Mouse (Mus musculus): ENCODE results near the gene Stk38l.
"Not testable (repeated sequence)": the region's sequence is repeated elsewhere in the genome, so short reads cannot be mapped to it uniquely, and the experiment has no call there.

The Stk38l gene

GRCm38 (mm10) chr6:146733554-146733953, 8.8 kb downstream of the Stk38l start:
- DNase-seq (ENCODE audit: low spot score) = no peak

GRCm38 (mm10) chr6:146738889-146739288, 14.1 kb downstream of the Stk38l start:
- no peak for DNase-seq (ENCODE audit: low spot score)

DNA sequence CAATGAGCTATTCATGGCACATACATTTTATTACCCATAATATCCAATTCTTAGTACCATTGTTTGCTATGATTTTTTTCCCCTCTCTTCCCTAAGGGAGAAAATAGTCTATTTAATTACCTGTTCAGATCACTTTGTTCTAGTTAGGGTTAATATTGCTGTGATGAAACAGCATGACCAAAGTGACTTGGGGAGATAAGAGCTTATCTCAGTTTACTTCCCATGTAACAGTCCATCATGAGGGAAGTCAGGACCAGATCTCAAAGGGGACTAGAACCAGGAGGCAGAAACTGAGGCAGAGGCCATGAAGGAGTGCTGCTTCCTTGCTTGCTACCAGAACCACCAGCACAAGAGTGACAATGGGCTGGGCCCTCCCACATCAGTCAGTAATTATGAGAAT, 15.9 kb downstream of the Stk38l start:
- DNase-seq (ENCODE audit: low spot score) = no peak

- no peak for DNase-seq (ENCODE audit: low spot score)
Measured at GRCm38 (mm10) chr6:146741986-146742635, 17.3 kb downstream of the Stk38l start.

- not testable (repeated sequence) for DNase-seq (ENCODE audit: low spot score)
Measured at GRCm38 (mm10) chr6:146744266-146744665, 19.5 kb downstream of the Stk38l start.

GRCm38 (mm10) chr6:146745180-146745579, 20.4 kb downstream of the Stk38l start:
- no peak for DNase-seq (ENCODE audit: low spot score)

DNA sequence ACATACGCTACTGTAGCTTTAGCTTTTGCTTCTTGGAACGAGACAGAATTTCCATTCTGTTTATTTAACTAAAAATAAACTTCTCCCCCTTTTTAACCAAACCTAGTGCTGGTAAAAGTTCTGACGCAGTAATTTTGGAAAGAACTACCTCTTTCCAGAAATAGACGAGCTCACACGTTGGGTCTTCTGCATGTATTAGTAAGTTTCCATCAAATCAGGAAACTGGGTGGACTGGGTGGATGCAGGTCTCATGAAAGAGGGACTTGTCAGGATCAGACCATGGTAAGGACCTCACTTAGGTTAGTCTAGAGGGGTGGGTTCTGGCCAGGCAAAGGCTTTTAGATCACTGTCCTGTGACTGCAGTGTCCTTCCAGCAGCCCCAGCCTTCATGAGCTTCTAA, 21.8 kb downstream of the Stk38l start:
- DNase-seq (ENCODE audit: low spot score) = no peak

DNA sequence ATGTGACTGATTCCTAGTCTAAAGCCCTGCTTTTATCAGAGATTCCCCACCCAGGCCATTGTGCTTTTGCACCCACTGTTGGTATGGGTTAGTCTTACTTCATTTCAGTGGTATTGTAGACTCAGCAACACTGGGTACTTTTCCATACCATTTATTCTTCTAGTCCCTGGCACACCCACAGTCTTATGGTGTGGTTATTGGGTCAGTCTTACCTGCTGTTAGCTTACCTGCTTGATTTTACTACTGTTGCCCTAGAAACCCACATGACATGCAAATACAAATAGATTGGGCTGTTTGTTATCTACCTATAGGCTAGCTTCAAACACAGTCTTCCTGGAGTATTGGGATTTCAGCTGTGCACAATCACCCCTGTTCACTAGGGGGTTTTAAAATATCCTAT, 22.3 kb downstream of the Stk38l start:
- no peak for DNase-seq (ENCODE audit: low spot score)

GRCm38 (mm10) chr6:146748271-146748670, 23.5 kb downstream of the Stk38l start:
- DNase-seq (ENCODE audit: low spot score) = no peak

GRCm38 (mm10) chr6:146751671-146752070, 26.9 kb downstream of the Stk38l start:
- DNase-seq (ENCODE audit: low spot score) = no peak

DNA sequence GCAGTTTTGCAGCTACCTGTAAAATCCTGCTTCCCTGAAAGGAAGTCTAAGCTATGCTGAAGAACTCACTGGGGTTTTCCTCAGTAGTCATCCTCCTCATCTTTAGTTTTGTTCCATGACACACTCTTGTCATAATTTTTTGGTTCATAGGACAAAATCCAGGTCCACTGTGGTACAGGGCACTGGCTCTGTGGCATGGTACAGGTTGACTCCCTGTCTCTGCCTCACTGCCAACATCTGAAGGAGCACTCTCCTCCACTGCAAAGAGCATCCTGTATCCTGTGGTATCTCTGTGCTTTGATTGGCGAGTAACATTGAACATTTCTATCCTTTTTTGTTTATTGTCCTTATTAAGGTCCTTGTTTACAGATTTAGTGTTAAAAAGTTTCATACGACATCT, 27.4 kb downstream of the Stk38l start:
- DNase-seq (ENCODE audit: low spot score) = no peak

GRCm38 (mm10) chr6:146752612-146753011, 27.8 kb downstream of the Stk38l start:
- DNase-seq (ENCODE audit: low spot score) = no peak

DNA sequence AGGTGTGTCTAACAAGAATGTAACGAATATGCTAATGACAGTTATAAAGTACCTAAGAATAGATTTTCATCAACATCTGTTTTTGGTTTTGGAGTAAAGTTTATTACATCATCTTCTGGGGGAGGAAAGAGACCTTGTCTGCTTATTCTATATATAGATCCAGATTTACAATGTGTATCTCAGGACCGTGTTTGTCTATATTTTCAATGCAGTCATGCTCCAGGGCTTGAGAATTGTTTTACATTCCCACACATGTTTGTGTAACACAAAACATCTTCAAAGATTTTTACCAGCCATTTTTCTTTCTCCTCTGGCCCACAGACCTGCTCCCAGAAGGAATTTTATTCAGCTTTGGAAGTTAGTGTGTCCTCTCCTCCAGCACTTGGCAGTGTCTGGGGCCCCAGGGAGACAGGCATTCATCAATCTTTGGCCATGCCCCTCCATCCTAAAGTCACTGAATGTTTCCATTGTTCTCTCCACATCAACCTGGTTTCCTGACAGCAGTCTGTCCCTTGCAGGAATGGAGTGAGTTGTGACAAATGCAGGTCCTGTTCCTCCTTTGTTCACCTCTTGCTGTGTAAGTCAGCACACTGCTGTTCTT, 28.9 kb downstream of the Stk38l start:
- no peak for DNase-seq (ENCODE audit: low spot score)

GRCm38 (mm10) chr6:146755136-146755535, 30.3 kb downstream of the Stk38l start:
- no peak for DNase-seq (ENCODE audit: low spot score)

DNA sequence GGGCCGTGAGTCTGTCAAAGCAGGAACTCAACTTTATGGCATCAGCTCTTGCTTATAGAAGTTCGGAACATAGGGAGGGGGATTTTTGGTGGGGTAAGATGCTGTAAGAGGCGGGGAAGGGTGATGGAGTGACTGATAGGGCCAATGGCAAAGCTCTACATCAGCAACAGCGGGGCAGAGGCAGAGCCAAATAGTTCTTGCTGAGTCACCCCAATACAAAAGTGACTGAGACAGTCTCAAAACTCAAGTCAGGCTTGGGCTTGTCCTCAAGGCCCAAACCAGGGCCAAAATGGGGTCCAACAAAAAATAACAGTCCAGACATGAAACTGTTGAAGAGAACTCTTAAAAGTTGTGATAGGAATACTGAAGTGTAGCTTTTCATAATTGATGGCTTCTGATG, 30.9 kb downstream of the Stk38l start:
- DNase-seq (ENCODE audit: low spot score) = no peak

DNA sequence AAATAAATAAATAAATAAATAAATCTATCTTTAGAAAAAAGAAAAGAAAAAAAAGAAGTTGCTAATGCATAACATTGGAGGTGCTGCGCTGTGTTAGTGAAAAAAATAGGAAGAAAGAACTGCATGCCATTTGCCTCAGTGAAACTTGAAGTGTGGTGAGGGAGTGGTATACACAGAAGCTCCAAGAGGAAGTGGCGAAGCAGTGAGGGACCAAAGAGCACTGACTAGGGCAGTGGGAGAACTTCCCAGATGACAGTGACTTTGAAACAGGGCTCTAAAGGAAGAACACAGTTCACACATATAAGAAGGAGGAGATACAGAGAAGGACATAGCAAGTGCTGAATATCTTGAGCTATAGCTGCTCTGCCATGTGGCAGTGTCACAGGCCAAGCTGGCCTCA, 34.2 kb downstream of the Stk38l start:
- DNase-seq (ENCODE audit: low spot score) = no peak

- no peak for DNase-seq (ENCODE audit: low spot score)
Measured at GRCm38 (mm10) chr6:146760022-146760421, 35.2 kb downstream of the Stk38l start.

DNA sequence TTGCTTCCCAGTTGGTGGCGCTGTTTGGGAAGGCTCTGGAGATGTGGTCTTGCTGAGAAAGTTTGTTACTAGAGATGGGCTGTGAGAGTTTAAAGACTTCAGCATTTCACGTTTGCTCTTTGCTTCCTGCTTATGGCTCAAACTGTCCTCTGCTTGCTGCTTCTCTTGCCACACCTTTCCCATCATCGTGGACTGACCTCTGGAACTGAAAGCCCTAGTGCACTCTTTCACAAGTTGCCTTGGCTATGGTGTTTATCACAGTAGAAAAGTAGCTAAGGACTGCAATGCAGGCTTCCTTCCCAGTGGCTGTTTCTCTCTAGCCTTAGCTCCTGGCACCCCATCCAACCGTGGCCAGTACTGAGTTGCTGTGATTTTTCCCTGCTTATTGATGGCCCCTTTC, 35.9 kb downstream of the Stk38l start:
- DNase-seq (ENCODE audit: low spot score) = no peak

GRCm38 (mm10) chr6:146762264-146762898, 37.6 kb downstream of the Stk38l start:
- DNase-seq (ENCODE audit: low spot score) = no peak

DNA sequence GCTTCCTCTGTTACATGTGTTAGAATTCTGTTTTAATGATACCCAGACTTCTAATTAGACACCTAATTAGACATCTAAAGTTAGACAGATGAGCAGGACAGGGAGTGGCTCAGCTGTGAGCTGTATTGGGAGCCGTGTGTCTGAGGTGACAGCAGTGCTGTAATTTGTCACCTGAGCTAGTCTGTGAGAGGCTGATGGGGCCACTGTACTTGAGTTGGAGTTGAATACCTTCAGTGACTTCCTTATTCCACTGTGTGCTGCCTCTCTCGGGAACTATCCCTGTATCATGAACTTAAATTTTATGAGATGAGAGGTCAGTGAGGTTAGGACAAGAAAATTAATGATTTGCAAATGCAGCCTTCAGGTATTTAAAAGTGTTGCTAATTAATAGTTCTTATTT, 39.8 kb downstream of the Stk38l start:
- no peak for DNase-seq (ENCODE audit: low spot score)

DNA sequence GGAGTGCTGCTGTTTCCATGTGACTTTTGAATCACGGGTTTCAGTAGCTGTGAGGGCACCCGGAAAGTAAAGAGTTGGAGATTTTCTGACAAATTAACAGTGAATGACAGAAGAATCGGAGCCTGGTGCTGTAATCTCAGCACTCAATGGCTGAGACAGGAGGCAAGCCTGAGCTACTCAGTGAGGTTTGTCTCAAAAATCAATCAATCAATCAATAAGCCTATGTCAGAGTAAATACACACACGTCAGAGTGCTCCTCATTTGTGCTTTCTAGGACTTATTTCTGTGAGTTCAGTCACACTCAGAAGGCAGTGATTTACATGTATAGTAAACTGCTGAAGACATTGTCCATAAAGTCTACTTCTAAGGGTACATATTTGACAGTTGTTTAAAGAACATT, 40.5 kb downstream of the Stk38l start:
- DNase-seq (ENCODE audit: low spot score) = no peak

- DNase-seq (ENCODE audit: low spot score) = no peak
Measured at GRCm38 (mm10) chr6:146768813-146769404, 44.1 kb downstream of the Stk38l start.

GRCm38 (mm10) chr6:146770005-146770745, 45.4 kb downstream of the Stk38l start:
- no peak for DNase-seq (ENCODE audit: low spot score)
